Mouse (Mus musculus): ENCODE data around the gene Nr1h4.

DNA sequence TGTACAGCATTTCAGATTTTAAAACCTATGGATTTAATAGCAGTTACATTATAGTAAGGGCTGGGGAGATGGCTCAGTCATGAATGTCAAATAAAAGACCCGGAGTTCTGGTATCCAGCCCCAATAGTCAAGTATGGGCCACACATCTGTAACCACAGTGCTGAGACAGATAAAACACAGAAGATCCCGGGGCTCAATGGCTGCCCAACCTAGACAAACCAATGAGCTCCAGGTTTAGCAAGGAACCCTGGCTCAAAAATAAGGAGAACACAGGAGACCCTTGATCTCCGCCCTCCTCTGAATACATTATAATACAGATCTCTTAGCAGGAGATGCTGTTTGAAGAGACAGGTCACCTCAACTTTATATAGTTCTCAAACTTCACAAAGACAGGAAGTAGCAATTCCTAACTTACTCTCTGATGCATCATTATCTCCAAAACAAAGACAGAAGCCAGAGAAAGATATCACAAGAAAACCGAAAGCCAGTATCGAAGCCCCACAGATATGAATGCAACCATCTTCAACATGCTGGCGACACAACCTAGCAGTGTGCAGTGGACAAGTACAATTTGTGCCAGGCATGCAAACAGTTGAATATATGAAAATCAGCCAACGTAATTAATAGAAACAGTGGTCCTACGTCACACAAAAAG lies 110.8 kb downstream of the Nr1h4 start:
- TF ChIP-seq CTCF (IDR thresholded peaks at IDR 0.05; ENCODE audit: control insufficient read depth, insufficient read depth, insufficient read length) (no peak), USF1 (IDR thresholded peaks at IDR 0.05; ENCODE audit: low read depth) (no peak)

Measured in C2C12 (cell line).